Mouse (Mus musculus) liver, embryonic 14.5 days (tissue): ENCODE data around the gene Pcp4.
A peak's percentile ranks its signal among the peaks of the same experiment; 100 is the strongest.

ENCODE experiments used
- CTCF ChIP-seq: IDR thresholded peaks from 2 replicates; pipeline ENCODE4 v1.5.1; 2016; ENCODE audit warnings: antibody characterized with exemption, low read depth, control low read depth
- EP300 ChIP-seq: IDR thresholded peaks from 2 replicates; pipeline ENCODE4 v1.6.1; 2016; ENCODE audit warnings: antibody characterized with exemption, low read depth

- peak; percentile 51 for TF ChIP-seq CTCF
- TF ChIP-seq EP300, result no peak
These were observed 2.2 kb downstream of the Pcp4 start for GRCm38 (mm10) chr16:96469640-96470039.
